Mouse (Mus musculus) limb, embryonic 15.5 days (tissue): ENCODE results near the gene Mlh3. TPM values are rescaled to one million over a fixed set of nuclear protein-coding genes. Genes with fewer than 3 reads are reported as not detected.
"Not testable (repeated sequence)": the region's sequence is repeated elsewhere in the genome, so short reads cannot be mapped to it uniquely, and the experiment has no call there.

Experiments
- ATAC-seq: fragments of 200-750 bp; cut with Nextera tagmentation; 2 replicates; pipeline ENCODE4 v1.8.0; 2017; ENCODE audit warnings: low read depth, moderate TSS enrichment; ENCODE audit not compliant: insufficient number of reproducible peaks, low FRiP score, low TSS enrichment
- H3K27ac ChIP-seq: fragments of 300-500 bp; sonication (generic); 2 replicates; pipeline ENCODE4 v1.5.1; 2015; ENCODE audit warnings: moderate library complexity, mild to moderate bottlenecking, inconsistent platforms
- H3K27me3 ChIP-seq: fragments of 300-500 bp; sonication (generic); 2 replicates; pipeline ENCODE4 v1.6.1; 2015; ENCODE audit warnings: inconsistent platforms
- H3K36me3 ChIP-seq: fragments of 300-500 bp; sonication (generic); 2 replicates; pipeline ENCODE4 v1.6.1; 2015; ENCODE audit warnings: inconsistent platforms
- H3K4me1 ChIP-seq: fragments of 300-500 bp; sonication (generic); 2 replicates; pipeline ENCODE4 v1.6.1; 2015; ENCODE audit warnings: inconsistent platforms
- H3K4me2 ChIP-seq: fragments of 300-500 bp; sonication (generic); 2 replicates; pipeline ENCODE4 v1.6.1; 2015; ENCODE audit warnings: mild to moderate bottlenecking, inconsistent platforms
- H3K4me3 ChIP-seq: fragments of 300-500 bp; sonication (generic); 2 replicates; pipeline ENCODE4 v1.5.1; 2015; ENCODE audit warnings: mild to moderate bottlenecking, inconsistent platforms
- H3K9ac ChIP-seq: fragments of 300-500 bp; sonication (generic); 2 replicates; pipeline ENCODE4 v1.6.1; 2015; ENCODE audit warnings: inconsistent platforms
- H3K9me3 ChIP-seq: fragments of 300-500 bp; sonication (generic); 2 replicates; pipeline ENCODE4 v1.6.1; 2016; ENCODE audit warnings: inconsistent platforms
- WGBS: fragments of 180-500 bp; shearing (Covaris S2); methylation state at CpG from one replicate; pipeline ENCODE4 v1.1.7; 2015; 5-methylcytosine and 5-hydroxymethylcytosine counted together
- polyA plus RNA-seq: library from polyadenylated mRNA; unstranded; fragments of >200 nt; fragmentation: Nextera tagmentation; extraction: Ambion mirVana; gene quantifications from 2 replicates; pipeline ENCODE4 v1.2.1, GENCODE M21; 2015

Mlh3 gene
- polyA plus RNA-seq, 1 experiment from 2014 or later: 9.4 TPM

GRCm38 (mm10) chr12:85291541-85291940, 21.1 kb upstream of the Mlh3 start:
- Histone ChIP-seq H3K4me3 (no peak overlapping the region), H3K9ac (no peak overlapping the region), H3K9me3 (no peaks in the 10 kb centered on the region), H3K4me1 (peaks cover 35% of the 10 kb centered on the region), H3K4me2 (no peak overlapping the region), H3K27ac (no peak overlapping the region), H3K36me3 (no peaks in the 10 kb centered on the region), H3K27me3 (no peaks in the 10 kb centered on the region)
- no peak for ATAC-seq

- no peak overlapping the region for H3K9ac ChIP-seq
- ATAC-seq: no peak
- H3K27me3 ChIP-seq: no peaks in the 10 kb centered on the region
- H3K36me3 ChIP-seq: no peaks in the 10 kb centered on the region
- WGBS: 80% methylated on average over 10 of the region's 10 CpGs
- peak overlapping the region; percentile 7; the same call in 1 of the 2 replicates for H3K4me2 ChIP-seq
- H3K4me3 ChIP-seq: no peak overlapping the region; the same call in 1 of the 2 replicates
- H3K4me1 ChIP-seq: peaks cover 30% of the 10 kb centered on the region
- H3K27ac ChIP-seq: no peak overlapping the region
- no peaks in the 10 kb centered on the region for H3K9me3 ChIP-seq
Measured at GRCm38 (mm10) chr12:85290633-85291032, 20.2 kb upstream of the Mlh3 start.

GRCm38 (mm10) chr12:85289157-85290000, 19.0 kb upstream of the Mlh3 start:
- 0 out of 2 replicates have a peak overlapping the region, but pooled peaks have one; percentile 8 for H3K9ac ChIP-seq

GRCm38 (mm10) chr12:85288486-85289156, 18.2 kb upstream of the Mlh3 start, which contains the start of gene Zc2hc1c:
Gene Zc2hc1c, plus strand, starts transcription at chr12:85288591.
- Histone ChIP-seq H3K27ac (peak within 1 kb of the TSS; percentile 84), H3K4me1 (peaks cover 30% of the 10 kb centered on the region), H3K4me3 (peak within 1 kb of the TSS; percentile 45), H3K9ac (peak within 1 kb of the TSS; percentile 18; the same call in 1 of the 2 replicates), H3K9me3 (no peaks in the 10 kb centered on the region), H3K36me3 (no peaks in the 10 kb centered on the region), H3K27me3 (no peaks in the 10 kb centered on the region), H3K4me2 (peak within 1 kb of the TSS; percentile 83)
- 2% methylated on average over 30 of the region's 31 CpGs for WGBS
- ATAC-seq: peak; percentile 79

More at GRCm38 (mm10) chr12:85289157-85290000, 19.0 kb upstream of the Mlh3 start:
- Histone ChIP-seq H3K4me3 (peak overlapping the region; percentile 45), H3K9me3 (no peaks in the 10 kb centered on the region), H3K4me1 (peaks cover 30% of the 10 kb centered on the region), H3K4me2 (peak overlapping the region; percentile 83), H3K27me3 (no peaks in the 10 kb centered on the region), H3K36me3 (no peaks in the 10 kb centered on the region), H3K27ac (peak overlapping the region; percentile 81)
- peak; percentile 60 for ATAC-seq
- WGBS: 32% methylated on average over 24 of the region's 24 CpGs

GRCm38 (mm10) chr12:85287809-85288485, 17.5 kb upstream of the Mlh3 start, which contains the start of gene Acyp1:
Gene Acyp1, minus strand, starts transcription at chr12:85288438.
- peak within 1 kb of the TSS; percentile 83 for H3K4me2 ChIP-seq
- peak; percentile 82 for ATAC-seq
- 6% methylated on average over 21 of the region's 21 CpGs for WGBS
- no peaks in the 10 kb centered on the region for H3K27me3 ChIP-seq
- no peaks in the 10 kb centered on the region for H3K9me3 ChIP-seq
- H3K27ac ChIP-seq: peak within 1 kb of the TSS; percentile 84
- peak within 1 kb of the TSS; percentile 45 for H3K4me3 ChIP-seq
- no peaks in the 10 kb centered on the region for H3K36me3 ChIP-seq
- H3K4me1 ChIP-seq: peaks cover 30% of the 10 kb centered on the region
- H3K9ac ChIP-seq: peak within 1 kb of the TSS; percentile 18; the same call in 1 of the 2 replicates

- WGBS: 50% methylated on average over 4 of the region's 5 CpGs
- Histone ChIP-seq H3K4me2 (no peak overlapping the region), H3K27ac (peak overlapping the region; percentile 84; the same call in 1 of the 2 replicates), H3K36me3 (no peaks in the 10 kb centered on the region), H3K27me3 (no peaks in the 10 kb centered on the region), H3K4me1 (peaks cover 30% of the 10 kb centered on the region), H3K4me3 (no peak overlapping the region), H3K9ac (no peak overlapping the region), H3K9me3 (no peaks in the 10 kb centered on the region)
- ATAC-seq: no peak
Measured at GRCm38 (mm10) chr12:85286941-85287340, 16.5 kb upstream of the Mlh3 start.

GRCm38 (mm10) chr12:85284996-85285395, 14.6 kb upstream of the Mlh3 start:
- H3K27me3 ChIP-seq: no peaks in the 10 kb centered on the region
- no peaks in the 10 kb centered on the region for H3K9me3 ChIP-seq
- no peak overlapping the region for H3K9ac ChIP-seq
- no peak for ATAC-seq
- H3K4me3 ChIP-seq: no peak overlapping the region
- peaks cover 22% of the 10 kb centered on the region for H3K4me1 ChIP-seq
- no peak overlapping the region for H3K27ac ChIP-seq
- H3K4me2 ChIP-seq: no peak overlapping the region
- 86% methylated on average over 4 of the region's 4 CpGs for WGBS
- H3K36me3 ChIP-seq: no peaks in the 10 kb centered on the region

GRCm38 (mm10) chr12:85284331-85284730, 13.9 kb upstream of the Mlh3 start:
- H3K27me3 ChIP-seq: no peaks in the 10 kb centered on the region
- H3K4me2 ChIP-seq: no peak overlapping the region
- H3K27ac ChIP-seq: no peak overlapping the region
- peaks cover 22% of the 10 kb centered on the region for H3K4me1 ChIP-seq
- H3K4me3 ChIP-seq: no peak overlapping the region
- H3K9ac ChIP-seq: no peak overlapping the region
- 64% methylated on average over 8 of the region's 8 CpGs for WGBS
- no peak for ATAC-seq
- H3K9me3 ChIP-seq: no peaks in the 10 kb centered on the region
- no peaks in the 10 kb centered on the region for H3K36me3 ChIP-seq

- H3K27ac ChIP-seq, H3K4me2 ChIP-seq, H3K4me3 ChIP-seq, H3K4me1 ChIP-seq, H3K9ac ChIP-seq, H3K9me3 ChIP-seq, H3K27me3 ChIP-seq, ATAC-seq, H3K36me3 ChIP-seq: not testable (repeated sequence)
- 91% methylated on average over 1 of the region's 4 CpGs for WGBS
Measured at GRCm38 (mm10) chr12:85281756-85282155, 11.4 kb upstream of the Mlh3 start.

- 65% methylated on average over 12 of the region's 12 CpGs for WGBS
- Histone ChIP-seq H3K4me3 (peak overlapping the region; percentile 63; the same call in 1 of the 2 replicates), H3K4me2 (peak overlapping the region; percentile 83), H3K27ac (no peak overlapping the region), H3K9ac (no peak overlapping the region), H3K9me3 (no peaks in the 10 kb centered on the region), H3K4me1 (peaks cover 7% of the 10 kb centered on the region), H3K27me3 (no peaks in the 10 kb centered on the region), H3K36me3 (no peaks in the 10 kb centered on the region)
- no peak for ATAC-seq
Measured at GRCm38 (mm10) chr12:85280845-85281651, 10.6 kb upstream of the Mlh3 start.
